Mouse (Mus musculus) ES-Bruce4 (cell line): ENCODE measurements around the gene Zfp296.

ENCODE experiments used
- CTCF ChIP-seq: IDR thresholded peaks from one replicate; pipeline ENCODE4 v1.8.1; 2011; ENCODE audit warnings: low read depth, low read length
- POLR2A ChIP-seq: IDR thresholded peaks from one replicate; pipeline ENCODE4 v1.8.1; 2011; ENCODE audit warnings: low read length; ENCODE audit not compliant: insufficient read depth

- TF ChIP-seq POLR2A (no peak), CTCF (no peak)
Measured at GRCm38 (mm10) chr7:19560491-19561260, 16.4 kb upstream of the Zfp296 start.
